Mouse (Mus musculus) gastrocnemius, postnatal 10 days (tissue): ENCODE measurements around the gene Olfr582. TPM values are rescaled to one million over a fixed set of nuclear protein-coding genes. Genes with fewer than 3 reads are reported as not detected.

Experiments used
- DNase-seq: peaks from one replicate; pipeline ENCODE4 v3.0.0; 2021; ENCODE audit warnings: mixed read lengths
- long read RNA-seq, 2 experiments: library from polyadenylated mRNA; stranded (forward); transcript quantifications; one replicate each; pipeline ENCODE4 v2.0.0; 2021
- total RNA-seq, 2 experiments: library from RNA; stranded (reverse); gene quantifications; 2 replicates each; pipeline ENCODE4 v1.2.3; 2021

Gene Olfr582
- total RNA-seq, result not detected
- long read RNA-seq, experiment 1, result 0 reads
- long read RNA-seq, experiment 2, result 0 reads

GRCm38 (mm10) chr7:103037724-103038123 lies at the start of gene Olfr582:
TSS of gene Olfr582 (plus strand) at chr7:103038024.
- no peak for DNase-seq

DNA sequence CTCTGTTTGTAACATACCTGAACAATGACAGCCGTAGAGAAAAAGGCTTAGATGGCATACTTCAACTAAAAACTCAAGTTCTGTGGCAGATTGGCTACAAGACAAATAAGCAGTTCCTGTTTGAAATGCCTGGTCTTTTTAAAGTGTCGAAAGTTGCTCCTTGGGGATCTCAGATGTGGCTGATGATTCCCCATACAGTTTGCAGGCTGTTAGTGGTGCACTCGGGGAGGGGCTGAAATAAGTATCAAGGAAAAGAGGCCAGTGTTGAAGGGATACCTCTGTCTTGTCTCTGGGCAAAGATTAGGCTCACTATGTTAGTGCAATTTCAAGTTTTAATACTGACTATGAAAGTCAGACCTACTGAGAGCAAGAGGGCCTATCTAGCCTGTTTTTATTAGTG lies 48.6 kb upstream of the Olfr582 start, which contains the start of gene Olfr578:
TSS of gene Olfr578 (minus strand) at position 101 of the 400 bp plus-strand sequence.
- no peak for DNase-seq

GRCm38 (mm10) chr7:103051000-103051399 lies 13.2 kb downstream of the Olfr582 start, which contains the start of gene Olfr583:
TSS of gene Olfr583 (plus strand) at chr7:103051300.
- DNase-seq, result no peak

DNA sequence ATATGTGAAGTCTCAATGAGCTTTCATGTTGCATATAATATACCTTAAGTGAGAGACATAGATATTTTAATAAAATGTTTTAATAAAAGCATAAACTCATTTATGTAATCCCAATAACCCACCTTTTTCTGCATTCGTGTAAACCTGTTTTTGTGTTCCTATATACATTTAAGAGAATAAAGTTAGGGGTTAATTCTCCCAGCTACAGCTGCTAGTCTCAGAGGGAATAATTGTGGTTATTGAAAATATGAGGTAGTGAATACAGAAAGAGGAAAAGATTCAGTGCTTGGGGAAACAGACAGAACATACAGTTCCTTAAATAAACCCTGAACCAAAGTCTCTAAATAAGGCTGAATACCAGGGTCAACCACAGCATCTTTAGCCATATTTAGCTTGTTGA lies 43.8 kb downstream of the Olfr582 start, which contains the start of gene Olfr584:
TSS of gene Olfr584 (plus strand) at position 301 of the 400 bp plus-strand sequence.
- DNase-seq, result no peak

Other genes with a start within 250 kb of the Olfr582 start
- not detected for gene Olfr564, start 234.5 kb upstream of the Olfr582 start, total RNA-seq
- gene Olfr566, start 179.3 kb upstream of the Olfr582 start, total RNA-seq, result not detected
- not detected for gene Olfr568, start 160.9 kb upstream of the Olfr582 start, total RNA-seq
- gene Olfr569, start 147.1 kb upstream of the Olfr582 start, total RNA-seq, result not detected
- gene Olfr570, start 143.4 kb upstream of the Olfr582 start, total RNA-seq, result not detected
- gene Olfr571, start 120.5 kb upstream of the Olfr582 start, total RNA-seq, result not detected
- not detected for gene Olfr572, start 113.6 kb upstream of the Olfr582 start, total RNA-seq
- not detected for gene Olfr573-ps1, start 95.4 kb upstream of the Olfr582 start, total RNA-seq
- not detected for gene Olfr574, start 89.6 kb upstream of the Olfr582 start, total RNA-seq
- not detected for gene Olfr575, start 79.2 kb upstream of the Olfr582 start, total RNA-seq
- not detected for gene Olfr576, start 75.4 kb upstream of the Olfr582 start, total RNA-seq
- not detected for gene Olfr577, start 62.1 kb upstream of the Olfr582 start, total RNA-seq
- gene Olfr578, start 48.7 kb upstream of the Olfr582 start, total RNA-seq, result not detected
- gene Olfr583, start 13.3 kb downstream of the Olfr582 start, total RNA-seq, result not detected
- gene Olfr584, start 43.9 kb downstream of the Olfr582 start, total RNA-seq, result not detected
- gene Olfr585, start 59.7 kb downstream of the Olfr582 start, total RNA-seq, result not detected
- not detected for gene Olfr586, start 87.6 kb downstream of the Olfr582 start, total RNA-seq
- not detected for gene Olfr588-ps1, start 102.9 kb downstream of the Olfr582 start, total RNA-seq
- gene Olfr589, start 118.3 kb downstream of the Olfr582 start, total RNA-seq, result not detected
- gene Olfr591, start 140.3 kb downstream of the Olfr582 start, total RNA-seq, result not detected
- not detected for gene Olfr592, start 146.8 kb downstream of the Olfr582 start, total RNA-seq
- not detected for gene Olfr593, start 173.8 kb downstream of the Olfr582 start, total RNA-seq
- not detected for gene Olfr594, start 179.0 kb downstream of the Olfr582 start, total RNA-seq
- not detected for gene Usp17ld, start 214.5 kb downstream of the Olfr582 start, total RNA-seq